Mouse (Mus musculus) CD4-positive naive resting alpha-beta T cell, adult 76 days (primary cell): ENCODE results near the gene Ntmt1. TPM values are rescaled to one million over a fixed set of nuclear protein-coding genes. Genes with fewer than 3 reads are reported as not detected.

ENCODE experiments used
- total RNA-seq: library from RNA; stranded (reverse); gene quantifications from one replicate; pipeline ENCODE4 v1.2.4, GENCODE M21; 2023

Gene Ntmt1
- total RNA-seq = 26.4 TPM

DNA sequence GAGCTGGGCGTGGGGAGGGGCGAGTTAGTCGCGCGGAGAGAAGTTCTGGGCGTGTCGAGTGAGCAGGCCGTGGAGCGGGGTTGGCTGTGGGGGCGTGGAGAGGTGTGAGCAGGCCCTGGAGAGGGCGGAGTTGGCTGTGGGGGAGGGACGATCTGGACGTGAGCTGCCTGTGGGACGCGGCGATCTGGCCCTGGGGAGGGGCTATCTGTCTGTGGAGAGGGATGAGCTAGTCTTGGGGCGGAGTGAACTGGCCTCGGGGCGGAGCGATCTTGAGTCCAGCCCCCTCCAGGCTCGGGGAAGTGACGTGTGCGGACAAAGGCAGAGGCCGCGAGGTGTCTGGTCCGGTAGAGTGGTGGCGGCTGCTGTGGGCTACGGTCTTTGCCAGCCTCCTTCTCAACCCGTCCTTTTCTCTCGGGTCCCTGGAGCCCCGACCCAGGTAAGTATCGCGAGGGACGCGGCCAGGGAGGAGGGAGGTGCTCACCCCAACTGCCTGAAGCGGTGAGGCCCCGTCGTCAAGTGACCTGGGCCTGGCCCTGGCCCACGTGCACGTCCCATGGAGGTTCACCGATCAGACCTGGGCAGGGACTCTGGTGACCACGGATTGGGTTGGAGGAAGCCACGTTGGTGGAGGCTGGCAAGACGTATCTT, at the start of gene Ntmt1:
Ntmt1 (plus strand) TSS at position 179 of the 648 bp plus-strand sequence.

DNA sequence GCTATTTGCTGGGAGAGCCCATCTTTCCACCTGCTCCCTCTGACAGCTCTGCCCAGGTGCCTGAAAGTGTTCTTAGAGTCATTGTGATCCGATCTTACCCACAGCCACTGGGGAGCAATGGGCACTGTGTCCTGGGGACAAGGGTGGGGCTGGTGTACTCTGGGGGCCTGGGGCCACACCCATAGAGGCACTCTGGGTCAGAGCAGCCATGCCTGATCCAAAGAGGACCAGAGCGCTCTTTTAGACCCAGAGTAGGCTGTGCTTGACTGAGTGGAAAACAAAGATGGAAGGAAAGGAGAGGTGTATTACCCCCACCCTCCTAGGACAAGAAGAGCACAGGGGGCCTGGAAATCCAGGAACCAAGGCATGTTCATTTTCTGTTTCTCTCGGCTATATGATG, 4.0 kb upstream of the Ntmt1 start, which contains the start of gene 1700001O22Rik:
1700001O22Rik (minus strand) TSS at position 58 of the 400 bp plus-strand sequence.

DNA sequence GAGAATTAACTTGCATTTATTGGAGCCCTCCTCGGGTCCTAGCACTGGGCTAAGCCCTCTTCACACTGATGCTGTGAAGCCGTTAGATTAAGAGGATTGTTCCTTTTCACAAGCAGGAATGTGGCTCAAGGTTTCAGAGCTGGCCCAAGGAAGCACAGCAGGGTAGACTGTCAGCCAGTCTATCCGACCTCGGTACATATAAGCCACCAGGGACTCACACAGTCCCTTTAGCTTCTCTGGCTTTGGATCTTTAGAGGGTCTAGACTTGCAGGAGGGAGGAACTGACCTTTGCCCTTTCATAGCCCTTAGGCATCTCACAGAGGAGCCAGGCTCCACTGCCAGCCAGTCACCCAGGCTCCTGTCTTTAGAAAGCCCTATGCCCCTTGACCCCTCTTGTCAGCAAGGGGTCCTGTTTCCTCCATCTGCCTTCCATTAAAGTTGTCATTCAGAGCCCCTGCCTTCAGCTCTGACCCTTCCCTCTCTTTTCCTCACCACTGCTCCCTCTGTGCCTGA, 22.7 kb downstream of the Ntmt1 start, which contains the start of gene Asb6:
Asb6 (minus strand) TSS at position 51 of the 513 bp plus-strand sequence.

DNA sequence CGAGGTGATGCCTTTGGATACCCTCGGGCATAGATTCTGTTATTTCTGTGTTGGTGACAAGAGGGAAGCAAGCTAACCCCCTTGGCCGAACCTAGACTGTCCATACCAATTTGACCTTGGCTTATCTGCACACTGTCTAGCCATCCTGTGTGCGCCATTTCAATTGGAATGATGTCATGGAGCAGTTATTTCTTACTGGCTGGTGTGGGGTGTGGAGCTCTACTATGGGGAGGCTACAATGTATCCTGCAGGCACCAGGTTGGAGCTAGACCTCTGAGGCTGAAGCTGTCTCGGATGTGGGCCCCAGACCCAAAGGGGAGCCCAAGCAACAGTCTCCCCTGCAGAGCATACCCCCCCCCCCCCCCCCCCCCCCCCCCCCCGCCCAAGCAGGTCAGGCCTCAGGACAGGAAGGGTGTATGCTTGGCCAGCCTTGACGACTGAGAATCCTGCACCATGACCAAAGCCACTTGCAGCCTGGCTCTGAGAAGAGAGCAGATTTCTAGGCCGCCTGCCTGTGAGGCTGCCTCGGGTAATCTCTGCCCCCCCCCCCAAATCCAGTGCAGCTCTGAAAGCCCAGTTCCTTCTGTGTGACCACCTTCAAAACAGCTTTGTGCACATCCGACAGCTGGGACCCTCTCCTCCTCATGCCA, 26.9 kb downstream of the Ntmt1 start, which contains the start of gene Prrx2:
Prrx2 (plus strand) TSS at position 600 of the 650 bp plus-strand sequence.

Other genes with a start within 250 kb of the Ntmt1 start
- gene Cstad, start 212.8 kb upstream of the Ntmt1 start, total RNA-seq = 2.2 TPM
- not detected for gene 1700001O22Rik, start 4.2 kb upstream of the Ntmt1 start, total RNA-seq
- 56.9 TPM for gene Asb6, start 22.5 kb downstream of the Ntmt1 start, total RNA-seq
- gene Prrx2, start 27.1 kb downstream of the Ntmt1 start, total RNA-seq = 0.91 TPM
- gene Ptges, start 122.0 kb downstream of the Ntmt1 start, total RNA-seq = not detected
- gene Tor1b, start 145.1 kb downstream of the Ntmt1 start, total RNA-seq = 42.0 TPM
- gene Tor1a, start 160.1 kb downstream of the Ntmt1 start, total RNA-seq = 40.3 TPM
- 90.7 TPM for gene BC005624, start 174.4 kb downstream of the Ntmt1 start, total RNA-seq
- 29.1 TPM for gene Usp20, start 174.5 kb downstream of the Ntmt1 start, total RNA-seq